Mouse (Mus musculus): ENCODE measurements around the gene Dnaaf3. TPM values are rescaled to one million over a fixed set of nuclear protein-coding genes. Genes with fewer than 3 reads are reported as not detected.

The Dnaaf3 gene
- polyA plus RNA-seq, 1 experiment from 2014 or later, result 1.3 TPM

GRCm38 (mm10) chr7:4518487-4518886, 13.8 kb downstream of the Dnaaf3 start:
- WGBS, result 67% methylated on average over 1 of the region's 1 CpGs
- no peaks in the 10 kb centered on the region for H3K36me3 ChIP-seq
- ATAC-seq (ENCODE audit: insufficient read depth, low FRiP score, low read depth), result no peak
- no peak overlapping the region for H3K4me2 ChIP-seq
- no peak overlapping the region for H3K9ac ChIP-seq
- no peak overlapping the region for H3K27ac ChIP-seq
- H3K4me1 ChIP-seq, result peaks cover 15% of the 10 kb centered on the region
- no peaks in the 10 kb centered on the region for H3K27me3 ChIP-seq (replicated peaks)
- no peaks in the 10 kb centered on the region for H3K9me3 ChIP-seq
- H3K4me3 ChIP-seq (replicated peaks), result no peak overlapping the region

GRCm38 (mm10) chr7:4516332-4517050, 15.8 kb downstream of the Dnaaf3 start, which contains the start of gene Tnnt1:
Gene Tnnt1 (minus strand): TSS chr7:4516382.
- peak within 1 kb of the TSS; percentile 73; the same call in 1 of the 2 replicates for H3K27ac ChIP-seq
- no peak for ATAC-seq (ENCODE audit: insufficient read depth, low FRiP score, low read depth)
- H3K4me2 ChIP-seq, result no peak within 1 kb of the TSS

GRCm38 (mm10) chr7:4515853-4516252, 16.4 kb downstream of the Dnaaf3 start:
- Histone ChIP-seq H3K4me1 (peaks cover 19% of the 10 kb centered on the region), H3K9ac (no peak overlapping the region)

More at GRCm38 (mm10) chr7:4516332-4517050, 15.8 kb downstream of the Dnaaf3 start, which contains the start of gene Tnnt1:
- Histone ChIP-seq H3K27me3 (replicated peaks) (no peaks in the 10 kb centered on the region), H3K4me3 (replicated peaks) (no peak within 1 kb of the TSS), H3K9me3 (no peaks in the 10 kb centered on the region), H3K36me3 (no peaks in the 10 kb centered on the region), H3K9ac (no peak within 1 kb of the TSS), H3K4me1 (peaks cover 19% of the 10 kb centered on the region)
- WGBS, result 21% methylated on average over 4 of the region's 4 CpGs

GRCm38 (mm10) chr7:4513829-4514712, 18.2 kb downstream of the Dnaaf3 start:
- peak overlapping the region; percentile 16 for H3K4me2 ChIP-seq
- ATAC-seq (ENCODE audit: insufficient read depth, low FRiP score, low read depth), result peak; percentile 30; the same call in 1 of the 2 replicates
- H3K4me1 ChIP-seq, result peaks cover 21% of the 10 kb centered on the region
- no peak overlapping the region for H3K9ac ChIP-seq
- no peaks in the 10 kb centered on the region for H3K27me3 ChIP-seq (replicated peaks)
- no peak overlapping the region for H3K4me3 ChIP-seq (replicated peaks)
- WGBS, result 38% methylated on average over 6 of the region's 6 CpGs
- H3K36me3 ChIP-seq, result no peaks in the 10 kb centered on the region
- H3K27ac ChIP-seq, result peak overlapping the region; percentile 73
- H3K9me3 ChIP-seq, result no peaks in the 10 kb centered on the region

More at GRCm38 (mm10) chr7:4515853-4516252, 16.4 kb downstream of the Dnaaf3 start:
- WGBS, result 50% methylated on average over 6 of the region's 6 CpGs
- no peaks in the 10 kb centered on the region for H3K27me3 ChIP-seq (replicated peaks)
- H3K27ac ChIP-seq, result no peak overlapping the region
- no peaks in the 10 kb centered on the region for H3K36me3 ChIP-seq
- no peak overlapping the region for H3K4me3 ChIP-seq (replicated peaks)
- H3K9me3 ChIP-seq, result no peaks in the 10 kb centered on the region
- no peak overlapping the region for H3K4me2 ChIP-seq
- no peak for ATAC-seq (ENCODE audit: insufficient read depth, low FRiP score, low read depth)

GRCm38 (mm10) chr7:4513236-4513635, 19.0 kb downstream of the Dnaaf3 start:
- H3K9ac ChIP-seq, result no peak overlapping the region
- no peak overlapping the region for H3K4me3 ChIP-seq (replicated peaks)
- WGBS, result 32% methylated on average over 13 of the region's 13 CpGs
- peak overlapping the region; percentile 1; the same call in 1 of the 2 replicates for H3K4me2 ChIP-seq
- H3K36me3 ChIP-seq, result no peaks in the 10 kb centered on the region
- H3K27ac ChIP-seq, result peak overlapping the region; percentile 73
- no peaks in the 10 kb centered on the region for H3K27me3 ChIP-seq (replicated peaks)
- peaks cover 21% of the 10 kb centered on the region for H3K4me1 ChIP-seq
- no peaks in the 10 kb centered on the region for H3K9me3 ChIP-seq
- no peak for ATAC-seq (ENCODE audit: insufficient read depth, low FRiP score, low read depth)

- WGBS, result 70% methylated on average over 8 of the region's 8 CpGs
Measured at GRCm38 (mm10) chr7:4511489-4512224, 20.6 kb downstream of the Dnaaf3 start.

GRCm38 (mm10) chr7:4509863-4510608, 22.2 kb downstream of the Dnaaf3 start:
- no peaks in the 10 kb centered on the region for H3K36me3 ChIP-seq
- peak; percentile 68; the same call in 1 of the 2 replicates for ATAC-seq (ENCODE audit: insufficient read depth, low FRiP score, low read depth)
- no peaks in the 10 kb centered on the region for H3K27me3 ChIP-seq (replicated peaks)
- H3K4me1 ChIP-seq, result peaks cover 21% of the 10 kb centered on the region
- peak overlapping the region; percentile 39 for H3K4me2 ChIP-seq
- WGBS, result 19% methylated on average over 24 of the region's 24 CpGs
- no peak overlapping the region for H3K9ac ChIP-seq
- no peaks in the 10 kb centered on the region for H3K9me3 ChIP-seq
- H3K27ac ChIP-seq, result no peak overlapping the region
- H3K4me3 ChIP-seq (replicated peaks), result peak overlapping the region; percentile 18; the same call in 1 of the 2 replicates

More at GRCm38 (mm10) chr7:4511489-4512224, 20.6 kb downstream of the Dnaaf3 start:
- no peak for ATAC-seq (ENCODE audit: insufficient read depth, low FRiP score, low read depth)
- Histone ChIP-seq H3K9ac (no peak overlapping the region), H3K4me1 (peaks cover 21% of the 10 kb centered on the region), H3K4me2 (no peak overlapping the region), H3K36me3 (no peaks in the 10 kb centered on the region), H3K27ac (no peak overlapping the region), H3K4me3 (replicated peaks) (no peak overlapping the region), H3K9me3 (no peaks in the 10 kb centered on the region), H3K27me3 (replicated peaks) (no peaks in the 10 kb centered on the region)

- Histone ChIP-seq H3K9me3 (no peaks in the 10 kb centered on the region), H3K27ac (no peak overlapping the region), H3K4me2 (no peak overlapping the region), H3K4me3 (replicated peaks) (no peak overlapping the region), H3K9ac (no peak overlapping the region), H3K36me3 (no peaks in the 10 kb centered on the region), H3K27me3 (replicated peaks) (no peaks in the 10 kb centered on the region), H3K4me1 (peaks cover 11% of the 10 kb centered on the region; the same call in 1 of the 2 replicates)
- WGBS, result 88% methylated on average over 8 of the region's 8 CpGs
- no peak for ATAC-seq (ENCODE audit: insufficient read depth, low FRiP score, low read depth)
Measured at GRCm38 (mm10) chr7:4508739-4509116, 23.5 kb downstream of the Dnaaf3 start.

- Histone ChIP-seq H3K4me1 (0 out of 2 replicates have a peak, but pooled peaks cover 10% of the 10 kb centered on the region), H3K4me2 (no peak overlapping the region), H3K27me3 (replicated peaks) (no peaks in the 10 kb centered on the region), H3K9me3 (no peaks in the 10 kb centered on the region), H3K4me3 (replicated peaks) (no peak overlapping the region), H3K27ac (no peak overlapping the region), H3K9ac (no peak overlapping the region), H3K36me3 (no peaks in the 10 kb centered on the region)
- ATAC-seq (ENCODE audit: insufficient read depth, low FRiP score, low read depth), result no peak
- WGBS, result 67% methylated on average over 32 of the region's 32 CpGs
Measured at GRCm38 (mm10) chr7:4508062-4508738, 24.1 kb downstream of the Dnaaf3 start.

GRCm38 (mm10) chr7:4507220-4507619, 25.0 kb downstream of the Dnaaf3 start:
- Histone ChIP-seq H3K9me3 (no peaks in the 10 kb centered on the region), H3K4me1 (0 out of 2 replicates have a peak, but pooled peaks cover 10% of the 10 kb centered on the region), H3K9ac (no peak overlapping the region), H3K27me3 (replicated peaks) (no peaks in the 10 kb centered on the region), H3K36me3 (no peaks in the 10 kb centered on the region), H3K4me2 (no peak overlapping the region), H3K27ac (no peak overlapping the region), H3K4me3 (replicated peaks) (no peak overlapping the region)
- 59% methylated on average over 3 of the region's 4 CpGs for WGBS
- ATAC-seq (ENCODE audit: insufficient read depth, low FRiP score, low read depth), result no peak
